Mouse (Mus musculus): ENCODE results near the gene Wdr81.

Wdr81 gene

DNA sequence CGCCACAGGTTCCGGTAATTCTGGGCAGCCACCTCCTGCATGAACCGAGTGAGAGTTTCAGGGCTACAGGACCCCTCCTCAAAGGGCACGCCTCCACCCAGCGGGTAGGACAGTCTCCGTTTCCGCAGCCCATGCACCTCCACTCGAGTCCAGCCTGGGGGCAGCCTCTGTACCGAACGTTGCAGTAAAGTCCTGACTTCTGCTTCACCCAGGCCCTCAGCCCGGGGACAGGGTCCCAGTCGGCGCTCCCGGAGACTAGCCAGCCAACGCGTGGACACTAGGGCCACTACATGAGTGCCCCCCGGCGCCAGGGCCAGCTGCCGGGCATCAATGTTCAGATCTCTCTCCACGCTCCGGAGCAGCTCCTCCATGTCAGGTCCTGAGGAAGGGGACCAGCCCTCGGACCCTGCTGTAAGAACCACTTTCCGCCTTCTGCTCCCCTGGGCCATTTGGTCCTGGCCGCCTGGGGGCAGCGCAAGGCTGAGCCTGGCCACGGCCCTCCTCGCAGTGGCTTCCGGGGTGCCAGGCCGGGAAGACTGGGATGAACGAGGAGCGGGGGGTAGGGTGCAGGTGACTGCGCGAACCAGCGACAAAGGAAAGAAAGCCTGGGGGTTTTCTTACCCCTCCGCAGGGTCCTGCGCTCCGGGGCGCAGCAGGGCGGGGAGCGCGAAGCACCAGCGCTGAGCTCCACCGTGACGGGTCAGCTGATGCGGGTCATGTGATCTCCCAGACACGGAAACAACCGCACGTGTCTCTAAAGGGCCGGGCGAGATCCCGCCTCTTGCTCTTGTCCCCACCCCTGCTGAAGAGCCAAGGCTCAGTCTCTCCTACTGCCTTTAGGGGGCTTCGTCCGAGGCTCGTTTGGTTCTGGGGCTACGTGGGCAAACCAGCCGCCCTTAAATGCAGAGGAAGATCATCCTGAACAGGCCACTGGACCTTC, at the start of gene Wdr81:
Gene Wdr81, minus strand, starts transcription at position 727 of the 940 bp plus-strand sequence.
- DNase-seq (ENCODE audit: low spot score in 2 of 2): peak; percentile 82

DNA sequence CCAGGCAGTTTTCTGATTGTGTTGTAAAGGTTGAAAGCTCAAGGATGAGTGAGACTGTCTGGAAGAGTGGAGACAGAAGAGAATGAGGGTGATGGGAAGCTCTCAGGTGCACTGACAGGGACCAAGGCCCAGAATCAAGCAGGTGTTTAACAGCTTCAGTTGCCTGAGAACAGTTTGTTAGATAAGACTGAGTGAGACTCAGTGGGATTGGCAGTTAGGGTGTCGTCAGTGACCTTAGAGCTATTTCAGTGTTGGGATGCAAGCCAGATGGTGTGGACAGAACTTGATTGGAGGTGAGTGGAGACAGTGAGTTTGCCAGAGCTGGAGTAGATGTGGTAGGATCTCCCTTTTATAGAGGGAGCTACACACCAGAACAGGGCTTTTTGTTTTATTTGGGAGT, 43.6 kb upstream of the Wdr81 start:
- no peak for DNase-seq (ENCODE audit: low spot score in 2 of 2)

DNA sequence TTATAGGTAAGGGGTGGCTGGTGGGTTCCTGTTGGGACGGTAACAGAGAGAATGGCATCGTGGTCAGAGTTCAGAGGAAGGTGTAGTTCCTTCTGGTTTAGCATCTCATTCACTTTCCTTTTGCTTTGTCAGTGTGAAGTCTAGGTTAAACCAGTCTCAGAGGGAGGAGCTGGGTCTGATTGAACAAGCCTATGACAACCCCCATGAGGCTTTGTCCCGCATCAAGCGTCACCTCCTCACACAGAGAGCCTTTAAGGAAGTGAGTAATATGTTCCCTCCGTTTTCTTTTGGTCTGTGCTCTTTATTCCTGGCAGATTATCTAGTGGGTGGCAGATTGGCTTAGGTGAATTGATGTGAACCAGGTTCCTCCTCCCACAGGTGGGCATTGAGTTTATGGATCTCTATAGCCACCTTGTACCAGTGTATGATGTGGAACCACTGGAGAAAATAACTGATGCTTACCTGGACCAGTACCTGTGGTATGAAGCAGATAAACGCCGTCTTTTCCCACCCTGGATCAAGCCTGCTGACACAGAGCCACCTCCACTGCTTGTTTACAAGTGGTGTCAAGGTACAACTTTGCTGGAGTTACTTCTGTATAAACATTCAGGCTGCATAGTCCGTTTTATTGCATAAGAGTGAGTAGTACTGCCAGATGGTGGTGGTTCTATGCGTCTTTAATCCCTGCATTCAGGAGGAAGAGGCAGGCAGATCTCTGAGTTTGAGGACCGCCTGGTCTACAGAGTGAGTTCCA, 40.0 kb upstream of the Wdr81 start:
- DNase-seq (ENCODE audit: low spot score in 2 of 2): no peak

DNA sequence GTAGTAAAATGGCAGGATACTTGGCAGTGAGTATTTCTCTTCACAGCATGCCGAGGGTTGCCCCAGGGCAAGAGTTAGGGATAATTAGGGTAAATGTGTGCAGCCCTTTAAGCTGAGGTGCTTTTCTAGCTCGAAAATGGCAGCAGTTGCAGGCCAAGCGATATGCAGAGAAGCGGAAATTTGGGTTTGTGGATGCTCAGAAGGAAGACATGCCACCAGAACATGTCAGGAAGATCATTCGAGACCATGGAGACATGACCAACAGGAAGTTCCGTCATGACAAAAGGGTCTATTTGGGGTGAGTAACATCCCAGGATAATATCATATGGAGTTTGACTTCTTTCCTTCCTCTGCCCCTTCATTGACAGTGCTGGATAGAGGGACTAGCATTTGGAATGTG, 33.0 kb upstream of the Wdr81 start:
- DNase-seq (ENCODE audit: low spot score in 2 of 2): no peak

DNA sequence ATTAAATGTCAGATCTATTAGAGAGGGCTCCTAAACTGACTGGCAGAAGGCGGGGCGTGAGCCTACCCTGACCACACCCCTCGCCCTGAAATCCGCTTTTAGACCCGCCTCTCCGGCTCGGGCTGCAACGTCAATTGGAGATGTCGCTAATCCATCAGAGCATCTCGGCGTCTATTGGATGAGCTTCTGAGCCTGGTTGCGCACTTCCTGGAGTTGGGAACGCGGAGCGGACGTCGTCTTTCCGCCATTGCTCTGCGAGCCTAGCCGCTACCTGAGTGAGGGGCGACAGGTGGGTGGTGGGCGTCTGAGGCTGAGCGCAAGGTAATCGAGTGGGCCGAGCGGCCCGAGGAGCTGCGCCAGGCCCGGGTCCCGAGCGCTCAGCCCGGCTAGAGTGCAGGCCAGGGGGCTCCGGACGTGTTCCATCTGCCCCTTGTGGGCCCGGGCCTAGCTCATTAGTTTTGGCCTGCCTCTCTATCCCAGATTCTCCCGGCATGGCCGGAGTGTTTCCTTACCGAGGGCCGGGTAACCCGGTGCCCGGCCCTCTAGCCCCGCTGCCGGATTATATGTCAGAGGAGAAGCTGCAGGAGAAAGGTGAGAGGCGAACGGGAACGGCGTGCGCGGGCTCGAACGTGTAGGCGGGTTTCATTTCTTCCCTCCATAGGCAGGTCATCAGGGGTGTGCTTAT, 32.2 kb upstream of the Wdr81 start, which contains the start of gene Prpf8:
Gene Prpf8, plus strand, starts transcription at position 216 of the 685 bp plus-strand sequence.
- peak; percentile 96 to 98 for DNase-seq (ENCODE audit: low spot score in 2 of 2)

DNA sequence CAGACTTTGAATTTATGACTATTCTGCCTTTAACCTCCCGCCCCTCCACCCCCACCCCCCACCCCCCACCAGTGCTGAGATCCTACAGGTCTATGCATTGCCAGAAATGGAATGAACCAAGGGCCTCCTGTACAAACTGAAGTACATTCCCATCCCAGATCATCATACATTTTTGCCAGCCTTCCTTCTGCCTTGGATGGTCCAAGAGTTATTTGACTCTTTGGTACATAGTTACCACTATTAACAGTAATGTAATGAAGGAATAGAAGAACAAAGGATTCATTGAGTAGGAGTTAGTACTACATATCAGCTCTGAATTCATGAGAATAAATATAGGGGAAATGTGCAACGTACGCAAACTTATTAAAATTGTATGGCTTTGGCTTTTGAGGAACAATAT, 31.7 kb upstream of the Wdr81 start:
- no peak for DNase-seq (ENCODE audit: low spot score in 2 of 2)

DNA sequence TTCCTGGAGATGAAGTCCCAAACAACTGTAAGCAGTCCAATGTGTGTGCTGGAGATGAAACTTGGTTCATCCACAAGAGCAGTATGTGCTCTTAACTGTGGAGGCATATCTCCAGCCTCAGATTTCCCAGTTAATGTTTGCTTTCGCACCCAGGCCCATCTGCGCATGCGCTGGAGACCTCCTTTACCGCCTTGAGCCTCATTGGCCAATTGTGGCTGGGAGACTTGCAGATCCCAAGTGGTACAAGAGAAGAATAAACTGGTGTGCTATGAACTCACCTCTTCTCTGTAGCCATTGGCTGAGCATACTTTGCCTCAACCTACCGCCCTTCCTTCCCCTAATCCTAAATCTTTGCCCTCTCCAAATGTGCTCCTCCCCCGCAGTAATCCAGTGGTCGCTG, 18.9 kb upstream of the Wdr81 start:
- DNase-seq (ENCODE audit: low spot score in 2 of 2): no peak

DNA sequence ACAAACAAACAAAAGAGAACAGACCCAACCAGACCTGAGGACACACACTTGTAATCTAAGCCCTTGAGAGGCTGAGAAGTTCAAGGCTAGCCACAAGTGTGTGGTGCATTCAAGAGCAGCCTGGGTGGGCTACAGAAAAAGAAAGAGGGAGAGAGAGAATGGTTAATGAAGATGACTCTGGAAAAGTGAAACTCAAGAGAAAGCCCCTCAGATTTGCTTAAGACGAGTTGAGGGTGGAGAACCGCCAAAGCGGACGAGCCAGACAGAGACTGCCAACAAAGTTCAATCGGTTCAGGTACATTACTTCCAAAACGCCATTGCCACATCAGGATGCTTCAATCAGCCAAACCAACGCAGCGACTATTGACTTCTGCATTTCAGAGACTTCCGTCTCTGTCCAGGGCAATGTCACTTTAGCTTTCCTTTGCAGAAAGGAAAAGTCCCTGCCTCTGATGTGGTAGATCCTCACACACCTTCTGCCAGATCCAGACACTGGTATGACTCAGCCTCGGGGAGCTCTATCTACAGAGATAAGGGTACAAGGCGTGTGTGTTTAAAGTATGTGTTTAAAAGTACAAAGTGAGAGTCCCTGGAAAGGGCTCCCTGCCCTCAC, 18.1 kb upstream of the Wdr81 start:
- no peak for DNase-seq (ENCODE audit: low spot score in 2 of 2)

DNA sequence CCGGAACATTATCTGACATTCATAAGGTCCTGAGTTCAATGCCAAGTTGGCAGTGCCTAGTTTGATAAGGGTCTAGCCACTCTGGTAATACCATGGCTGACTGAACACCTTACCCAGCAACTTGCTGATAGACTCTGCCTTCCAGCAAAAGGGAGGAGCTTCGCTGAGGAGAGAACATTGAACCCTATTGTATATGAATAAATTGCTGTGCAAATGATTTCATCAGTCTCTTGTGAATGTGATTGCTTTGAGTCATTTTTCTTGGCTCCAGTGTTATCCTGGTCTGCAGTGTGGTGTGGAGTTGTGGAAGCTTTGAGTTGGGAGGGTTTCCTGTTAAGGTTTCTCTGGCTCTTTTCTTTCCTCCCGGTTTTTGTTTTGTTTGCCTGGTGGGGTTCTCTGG, 16.2 kb upstream of the Wdr81 start:
- no peak for DNase-seq (ENCODE audit: low spot score in 2 of 2)

DNA sequence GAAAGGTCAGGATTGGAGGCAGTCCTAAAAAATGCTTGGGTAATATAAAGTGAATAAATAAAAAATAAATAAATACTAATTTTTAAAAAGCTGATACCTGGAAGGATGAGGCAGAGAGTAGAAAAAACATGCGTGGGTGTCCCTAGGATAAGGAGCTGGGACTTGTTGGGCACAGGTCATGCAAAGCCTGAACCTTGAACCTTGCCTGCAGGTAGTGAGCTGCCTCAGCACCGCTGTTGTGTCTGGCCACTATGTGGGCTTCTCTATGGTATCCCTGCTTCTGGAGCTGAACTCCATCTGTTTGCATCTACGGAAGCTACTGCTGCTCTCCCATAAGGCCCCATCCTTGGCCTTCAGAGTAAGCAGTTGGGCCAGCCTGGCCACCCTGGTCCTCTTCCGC, 14.7 kb upstream of the Wdr81 start:
- no peak for DNase-seq (ENCODE audit: low spot score in 2 of 2)

DNA sequence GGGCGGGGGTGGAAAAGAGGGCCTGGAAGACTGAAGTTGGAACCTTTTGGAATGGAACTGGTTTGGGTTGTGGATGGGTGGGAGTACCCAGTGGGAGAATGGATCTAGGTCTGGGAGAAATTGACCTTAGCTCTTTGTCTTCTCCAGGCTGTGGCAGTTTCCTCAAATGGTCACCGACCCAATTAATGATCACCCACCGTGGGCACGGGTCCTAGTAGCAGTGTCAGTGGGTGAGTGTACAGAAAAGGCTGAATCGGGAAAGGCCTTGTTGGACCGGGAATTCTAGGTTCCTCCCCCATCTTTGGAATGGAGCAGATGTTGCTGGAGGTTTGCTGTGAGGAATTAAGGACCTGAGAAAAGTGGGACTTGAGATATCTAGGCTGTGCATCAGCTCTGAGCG, 13.9 kb upstream of the Wdr81 start:
- DNase-seq (ENCODE audit: low spot score in 2 of 2): no peak

DNA sequence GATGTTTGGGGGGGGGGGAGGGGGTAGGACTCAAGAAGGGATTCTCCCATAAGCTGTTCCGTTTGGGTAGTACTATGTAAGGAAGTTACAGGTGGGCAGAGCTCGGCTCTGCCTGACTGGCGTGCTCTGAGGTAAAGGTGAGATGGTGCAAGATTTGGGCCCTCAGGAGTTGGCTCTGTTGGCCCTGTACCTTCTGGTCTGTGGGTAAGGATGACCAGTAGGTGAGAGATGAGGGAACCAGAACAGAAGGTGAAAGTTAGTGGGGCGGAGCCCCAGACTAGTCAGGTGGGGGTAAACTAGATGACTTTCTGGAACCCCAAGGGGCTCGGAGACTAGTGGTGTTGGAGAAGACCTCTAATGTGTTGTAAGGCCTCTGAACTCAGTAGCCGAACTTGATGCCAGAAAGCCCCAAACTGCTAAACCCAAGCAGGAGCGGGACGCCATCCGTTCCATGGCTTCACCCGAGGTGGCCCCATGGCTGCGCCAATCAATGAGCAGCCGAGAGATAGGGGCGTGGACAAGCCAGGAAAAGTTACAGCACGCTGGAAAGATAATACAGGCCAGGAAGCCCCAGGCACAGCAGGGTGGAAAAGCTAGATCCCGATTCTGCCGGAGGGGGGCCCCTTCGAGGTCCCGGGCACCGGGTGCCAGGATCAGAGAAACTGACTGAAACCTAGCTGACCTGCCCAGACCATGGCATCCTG, 13.1 kb upstream of the Wdr81 start:
- no peak for DNase-seq (ENCODE audit: low spot score in 2 of 2)

DNA sequence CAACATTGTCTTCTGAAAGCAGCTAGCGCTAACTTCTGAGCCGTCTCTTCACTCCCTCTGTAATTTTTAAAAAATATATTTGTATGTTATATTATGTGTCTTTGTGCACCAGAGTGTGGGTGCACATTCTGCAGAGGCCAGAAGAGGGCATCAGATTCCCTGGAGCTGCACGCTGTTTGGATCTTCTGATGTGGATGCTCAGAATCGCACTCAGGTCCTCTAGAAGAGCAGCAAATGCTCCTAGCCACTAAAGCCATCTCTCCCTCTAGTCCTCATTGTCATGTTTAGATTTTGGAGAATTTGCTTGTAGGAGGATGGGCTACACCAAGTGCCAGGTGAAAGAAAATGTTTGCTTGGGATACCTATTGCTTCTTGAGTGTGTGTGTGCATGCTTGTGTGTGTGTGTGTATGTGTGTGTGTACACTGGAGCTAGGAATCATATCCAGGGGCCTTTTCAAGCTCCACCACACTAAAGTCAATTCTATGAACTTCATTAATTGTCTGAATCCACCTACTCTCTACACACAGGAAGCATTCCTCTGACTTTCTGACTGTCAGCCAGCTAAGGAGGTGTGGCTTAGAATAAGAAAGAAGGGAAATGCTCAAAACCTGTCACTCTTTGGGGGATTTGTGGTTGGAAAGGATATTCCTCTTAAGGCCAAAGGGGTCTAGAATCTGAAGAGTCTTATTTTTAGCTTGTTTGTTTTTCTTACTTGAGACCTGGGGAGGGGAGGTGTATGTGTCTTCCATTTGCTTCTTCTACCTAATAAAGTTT, 12.4 kb upstream of the Wdr81 start:
- DNase-seq (ENCODE audit: low spot score in 2 of 2): no peak

DNA sequence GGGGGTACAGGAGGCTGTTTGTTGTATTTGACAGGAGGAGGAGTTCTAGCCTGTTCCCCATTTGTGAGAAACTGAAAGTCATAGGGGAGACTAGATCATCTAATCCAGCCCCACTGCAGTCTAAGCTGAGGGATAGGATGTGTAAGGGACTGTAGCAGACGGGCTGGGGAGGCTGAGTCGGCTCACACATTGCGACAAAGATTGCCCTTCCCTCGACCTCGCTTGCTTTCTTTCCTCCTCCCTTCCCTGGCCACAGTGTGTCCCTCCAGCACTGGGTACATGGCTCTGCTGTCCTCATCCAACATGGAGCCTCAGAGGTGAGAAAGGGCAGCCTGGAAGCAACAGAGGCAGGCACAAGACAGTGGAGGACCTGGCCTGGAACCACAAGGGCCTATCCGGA, 10.5 kb upstream of the Wdr81 start:
- no peak for DNase-seq (ENCODE audit: low spot score in 2 of 2)

DNA sequence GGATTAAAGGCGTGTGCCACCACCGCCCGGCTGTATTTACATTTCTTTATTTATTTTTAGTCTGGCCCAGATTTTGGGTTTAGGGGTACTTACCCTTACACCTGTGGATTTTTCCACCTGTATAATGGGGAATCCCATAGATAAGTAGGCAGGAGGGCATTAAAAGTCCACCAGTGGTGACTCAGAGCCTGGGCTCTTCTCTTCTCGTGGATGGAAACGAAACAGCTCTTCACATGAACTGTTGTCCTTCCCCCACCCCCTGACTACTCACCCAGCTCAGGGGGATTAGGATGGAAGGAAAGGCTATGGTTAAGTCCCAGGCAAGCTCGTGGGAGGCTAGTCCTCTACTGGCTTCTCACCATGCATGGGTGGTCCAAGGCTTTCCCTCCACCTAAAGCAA, 9.9 kb upstream of the Wdr81 start:
- DNase-seq (ENCODE audit: low spot score in 2 of 2): no peak

DNA sequence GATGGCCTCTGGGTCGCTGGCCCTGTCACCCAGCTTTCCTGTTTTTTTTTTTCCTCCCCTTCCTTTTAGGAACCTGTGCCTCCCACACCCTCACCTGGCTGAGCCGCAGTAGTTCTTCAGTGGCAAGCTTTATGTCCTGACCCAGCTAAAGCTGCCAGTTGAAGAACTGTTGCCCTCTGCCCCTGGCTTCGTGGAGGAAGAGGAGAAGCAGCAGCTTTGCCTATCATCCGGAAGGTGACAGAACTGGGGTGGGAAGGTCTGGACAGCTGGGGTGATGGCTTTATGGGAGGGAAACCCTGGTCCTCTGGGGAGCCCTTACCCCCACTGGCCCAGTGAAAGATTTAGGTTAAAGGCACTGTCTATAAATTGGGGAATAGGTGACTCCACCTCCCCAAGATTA, 9.1 kb upstream of the Wdr81 start:
- no peak for DNase-seq (ENCODE audit: low spot score in 2 of 2)

DNA sequence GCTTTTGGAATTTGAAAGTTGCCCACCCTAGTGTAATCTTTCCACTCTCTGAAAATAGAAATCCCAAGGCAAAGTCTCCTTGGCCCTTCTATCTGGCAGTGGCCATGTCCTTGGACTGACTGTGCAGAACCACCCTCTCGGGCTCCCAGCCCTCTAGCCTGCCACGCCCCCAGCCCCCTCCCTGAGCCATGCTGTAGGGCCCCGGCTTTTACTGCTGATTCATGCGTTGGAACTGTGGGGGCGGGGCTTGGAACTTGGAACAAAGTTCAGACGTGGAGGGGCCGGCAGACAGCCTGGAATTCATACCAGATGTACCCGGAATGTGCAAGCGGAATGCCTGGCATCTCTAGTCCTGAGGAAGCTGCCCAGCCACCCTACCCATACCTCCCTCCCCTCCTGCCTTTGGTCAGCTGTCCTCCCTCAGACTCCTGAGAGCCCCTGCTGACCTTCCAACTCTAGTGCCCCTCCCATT, 8.4 kb upstream of the Wdr81 start:
- DNase-seq (ENCODE audit: low spot score in 2 of 2): peak in 1 of 2 experiments; percentile 57

DNA sequence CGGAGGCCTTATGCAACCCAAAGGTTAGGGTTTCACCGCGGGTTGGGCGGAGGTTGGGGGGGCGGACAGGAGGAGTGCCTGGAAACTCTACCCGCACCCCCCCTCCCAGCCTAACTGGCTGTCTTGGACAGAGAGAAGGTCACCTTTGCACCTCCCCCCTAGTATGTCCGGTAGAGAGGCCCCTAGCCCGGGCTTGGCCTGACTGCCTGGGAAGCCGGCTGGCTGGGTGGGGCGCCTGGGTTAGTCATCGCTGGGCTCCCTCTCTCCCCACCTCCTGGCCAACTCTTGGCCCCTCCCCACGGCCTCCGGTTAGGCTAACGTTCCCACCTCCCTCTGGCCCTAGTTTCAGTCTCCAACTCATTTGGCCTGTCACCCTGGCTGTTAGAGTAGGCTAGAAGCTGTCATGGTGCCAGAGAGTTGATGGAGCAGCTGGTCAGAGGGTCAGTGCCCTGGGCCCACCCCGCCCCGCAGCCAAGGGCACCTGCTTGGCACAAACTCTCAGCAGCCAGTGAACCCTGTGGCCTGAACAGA, 7.8 kb upstream of the Wdr81 start:
- DNase-seq (ENCODE audit: low spot score in 2 of 2): peak in 1 of 2 experiments; percentile 55

DNA sequence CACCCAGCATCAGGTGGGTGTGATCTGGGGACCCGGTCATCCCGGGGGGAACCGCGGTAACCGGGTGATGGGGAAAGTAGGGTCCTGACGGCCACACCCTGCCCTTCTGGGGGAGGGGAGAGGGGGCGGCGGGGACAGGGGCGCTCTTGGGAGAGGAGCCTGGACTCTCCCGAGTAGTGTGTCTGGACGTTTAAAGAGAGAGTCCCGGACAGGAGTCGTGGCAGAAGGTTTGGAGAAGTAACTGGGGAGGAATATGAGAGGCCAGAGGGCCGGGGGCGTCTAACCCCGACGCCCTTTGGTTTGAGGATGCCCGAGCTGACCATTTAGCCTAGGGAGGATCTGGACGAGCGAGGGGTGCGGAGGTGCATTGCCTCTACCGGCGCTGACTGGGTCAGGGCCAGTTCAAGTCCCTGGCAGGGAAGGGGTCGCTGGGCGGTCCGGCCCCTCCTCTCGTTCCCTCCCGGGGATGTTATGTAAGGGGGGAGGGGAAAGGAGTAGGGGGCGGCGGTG, 7.3 kb upstream of the Wdr81 start:
- no peak for DNase-seq (ENCODE audit: low spot score in 2 of 2)
